Mouse (Mus musculus): Measurements from ENCODE around the gene Ssu72.
A peak's percentile ranks its signal among the peaks of the same experiment; 100 is the strongest.
"Not testable (repeated sequence)": the region's sequence is repeated elsewhere in the genome, so short reads cannot be mapped to it uniquely, and the experiment has no call there.

Ssu72 gene

GRCm38 (mm10) chr4:155703425-155703929 is 1.1 kb upstream of the Ssu72 start:
- DNase-seq: no peak

- no peak for DNase-seq
Measured at GRCm38 (mm10) chr4:155705592-155705929, 961 bp downstream of the Ssu72 start.

GRCm38 (mm10) chr4:155708582-155708981 is 4.0 kb downstream of the Ssu72 start:
- no peak for DNase-seq

- no peak for DNase-seq
Measured at GRCm38 (mm10) chr4:155708988-155709387, 4.4 kb downstream of the Ssu72 start.

- no peak for DNase-seq
Measured at GRCm38 (mm10) chr4:155710521-155711252, 6.1 kb downstream of the Ssu72 start.

- DNase-seq: peak; percentile 29
Measured at GRCm38 (mm10) chr4:155721668-155722083, 17.1 kb downstream of the Ssu72 start.

- no peak for DNase-seq
Measured at GRCm38 (mm10) chr4:155727993-155728392, 23.4 kb downstream of the Ssu72 start.

GRCm38 (mm10) chr4:155733267-155733666 is 28.7 kb downstream of the Ssu72 start:
- DNase-seq: no peak

- DNase-seq: peak; percentile 95
Measured at GRCm38 (mm10) chr4:155734350-155734941, 29.8 kb downstream of the Ssu72 start, which contains the start of gene Tmem240. TSS of gene Tmem240 (plus strand) at chr4:155734800.

GRCm38 (mm10) chr4:155734951-155735702 is 30.5 kb downstream of the Ssu72 start:
- peak; percentile 74 for DNase-seq

GRCm38 (mm10) chr4:155735788-155736187 is 31.2 kb downstream of the Ssu72 start:
- DNase-seq: no peak

- no peak for DNase-seq
Measured at GRCm38 (mm10) chr4:155736421-155736820, 31.8 kb downstream of the Ssu72 start.

- DNase-seq: no peak
Measured at GRCm38 (mm10) chr4:155738262-155738661, 33.7 kb downstream of the Ssu72 start.

GRCm38 (mm10) chr4:155739152-155739551 is 34.6 kb downstream of the Ssu72 start:
- DNase-seq: no peak

- no peak for DNase-seq
Measured at GRCm38 (mm10) chr4:155739741-155740636, 35.4 kb downstream of the Ssu72 start.

- not testable (repeated sequence) for DNase-seq
Measured at GRCm38 (mm10) chr4:155740681-155741080, 36.1 kb downstream of the Ssu72 start.

- no peak for DNase-seq
Measured at GRCm38 (mm10) chr4:155742684-155743083, 38.1 kb downstream of the Ssu72 start.

GRCm38 (mm10) chr4:155744474-155744873 is 39.9 kb downstream of the Ssu72 start:
- DNase-seq: no peak

- no peak for DNase-seq
Measured at GRCm38 (mm10) chr4:155745136-155745535, 40.5 kb downstream of the Ssu72 start.

- DNase-seq: no peak
Measured at GRCm38 (mm10) chr4:155746036-155746548, 41.5 kb downstream of the Ssu72 start.

- DNase-seq: no peak
Measured at GRCm38 (mm10) chr4:155746575-155747490, 42.2 kb downstream of the Ssu72 start.
